Mouse (Mus musculus) natural killer cell, adult 2 months (primary cell): ENCODE measurements around the gene Fmnl1.

Source experiments
- DNase-seq, 2 experiments: peaks; one replicate each; pipeline ENCODE4 v3.0.0; 2022; ENCODE audit warnings: low spot score in 2 of 2

Fmnl1 gene

DNA sequence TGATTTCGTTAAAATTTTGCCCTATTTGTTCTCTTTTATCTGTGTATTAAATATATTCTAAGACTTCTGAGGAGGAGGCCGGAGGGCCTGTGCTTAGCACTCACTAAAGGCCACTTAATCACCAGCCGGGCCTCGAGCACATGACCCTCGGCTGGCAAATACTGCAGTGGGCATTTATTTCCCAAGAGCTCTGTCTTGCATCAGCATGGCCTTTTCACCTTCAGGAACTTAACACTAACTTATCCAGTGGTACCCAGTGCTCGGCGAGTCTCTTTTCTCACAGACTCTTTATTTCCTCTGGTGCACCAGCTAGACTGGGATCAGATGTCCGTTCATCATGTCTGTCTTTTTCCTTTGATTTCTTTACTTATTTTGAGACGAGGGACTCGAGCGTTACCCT lies 10.2 kb upstream of the Fmnl1 start:
- DNase-seq = no peak

DNA sequence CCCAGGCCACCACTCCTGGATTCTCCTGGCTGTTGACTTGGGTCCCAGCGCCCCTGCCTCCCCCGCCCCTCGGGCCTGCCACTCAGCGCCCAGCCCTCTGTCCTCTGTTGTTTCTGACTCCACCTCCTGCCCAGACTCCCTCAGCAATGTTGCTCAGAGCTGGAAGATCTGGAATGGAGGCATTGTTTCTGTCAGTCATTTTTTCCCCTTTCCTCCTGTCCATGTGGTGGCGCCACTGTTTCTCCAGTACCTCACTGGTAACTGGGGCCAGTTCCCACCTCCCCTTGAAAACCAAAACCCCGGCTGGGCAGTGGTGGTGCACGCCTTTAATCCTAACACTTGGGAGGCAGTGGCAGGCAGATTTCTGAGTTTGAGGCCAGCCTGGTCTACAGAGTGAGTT lies 9.5 kb upstream of the Fmnl1 start:
- DNase-seq = no peak

DNA sequence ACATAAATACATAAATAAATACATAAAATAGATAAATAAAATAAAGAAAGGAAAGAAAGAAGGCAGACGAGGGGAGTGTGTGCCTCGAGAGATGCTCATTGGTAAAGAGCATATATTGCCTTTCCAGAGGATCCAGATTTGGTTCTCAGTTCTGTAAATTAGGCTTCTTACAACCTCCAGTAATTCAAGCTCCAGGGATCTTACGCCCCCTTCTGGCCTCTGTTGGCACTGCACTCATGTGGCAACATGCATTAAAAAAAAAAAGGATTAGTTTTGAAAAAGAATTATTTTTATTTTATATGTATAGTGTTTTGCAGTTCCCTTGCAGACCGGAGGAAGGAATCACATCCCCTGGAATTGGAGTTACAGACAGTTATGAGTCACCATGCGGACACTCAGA lies 8.8 kb upstream of the Fmnl1 start:
- DNase-seq = peak; percentile 54 to 70

DNA sequence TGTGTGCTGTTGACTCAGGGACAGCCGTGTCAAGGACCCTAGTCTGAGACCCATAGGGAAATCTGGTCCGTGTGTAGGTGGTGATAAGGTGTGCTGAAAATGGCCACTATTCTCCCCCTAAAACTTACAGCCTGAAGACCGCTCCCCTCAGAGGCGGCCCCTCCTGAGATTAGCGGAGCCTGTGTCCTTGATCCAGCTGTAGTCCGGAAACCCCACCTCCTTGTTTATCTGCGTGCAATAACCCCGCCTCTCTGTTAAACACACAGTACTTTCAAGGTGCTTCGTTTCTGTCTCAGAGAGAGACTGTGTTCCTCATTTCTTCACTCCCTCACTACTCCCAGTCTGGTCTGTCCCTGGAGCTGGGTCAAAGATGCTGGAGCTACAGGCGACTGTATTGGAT lies 6.5 kb upstream of the Fmnl1 start:
- no peak for DNase-seq

DNA sequence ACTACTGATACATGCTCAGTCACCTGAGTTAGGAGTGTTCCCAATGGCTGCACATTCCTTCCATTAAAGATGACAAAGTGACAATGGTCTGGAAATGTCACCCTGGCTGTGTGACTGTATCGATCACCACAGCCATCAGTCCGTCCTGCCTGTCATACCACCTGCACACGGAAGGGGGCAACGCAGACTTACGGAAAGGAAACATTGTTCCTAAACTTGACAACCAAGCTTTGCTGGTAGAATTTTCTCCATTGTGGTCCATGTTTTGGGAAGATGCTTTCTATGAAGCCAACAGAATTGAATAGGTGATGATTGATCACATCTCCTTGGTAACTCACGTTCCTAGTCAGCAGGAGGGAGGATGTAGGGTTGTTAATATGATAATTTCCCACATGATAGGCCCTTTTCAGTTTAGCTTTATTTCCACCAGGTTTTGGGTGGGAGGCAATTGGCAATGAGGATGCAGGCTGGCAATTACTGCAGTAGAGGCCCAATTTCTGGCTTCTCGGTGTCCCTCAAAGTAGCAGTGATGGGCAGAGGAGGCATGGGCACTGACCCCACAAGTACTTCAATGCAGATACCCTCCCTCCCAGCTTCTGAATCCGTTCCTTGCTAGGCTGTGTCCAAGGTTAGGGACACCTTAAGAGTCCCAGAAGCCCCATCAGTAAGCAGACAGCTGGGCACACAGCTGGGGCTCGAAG lies 2.1 kb upstream of the Fmnl1 start:
- peak; percentile 64 to 78 for DNase-seq

DNA sequence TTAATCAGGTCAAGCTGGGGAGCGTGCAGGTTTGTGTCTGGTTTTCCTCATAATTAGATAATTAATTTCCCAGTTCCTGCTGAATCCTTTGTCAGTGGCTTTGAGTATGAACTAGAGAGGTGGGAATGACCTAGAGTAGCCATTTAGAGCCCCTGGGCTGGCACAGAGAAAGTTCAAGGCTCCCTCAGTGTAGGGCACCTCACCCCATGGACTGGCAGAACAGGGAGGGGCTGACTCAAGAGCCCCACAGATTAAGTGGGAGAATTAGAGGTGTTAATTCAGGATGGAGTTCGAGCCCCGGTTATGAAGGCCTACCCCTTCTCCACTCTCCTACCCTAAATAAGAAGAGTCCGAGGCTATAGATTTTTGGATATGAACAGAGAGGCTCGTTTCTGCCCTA lies 1.2 kb upstream of the Fmnl1 start:
- DNase-seq = no peak

DNA sequence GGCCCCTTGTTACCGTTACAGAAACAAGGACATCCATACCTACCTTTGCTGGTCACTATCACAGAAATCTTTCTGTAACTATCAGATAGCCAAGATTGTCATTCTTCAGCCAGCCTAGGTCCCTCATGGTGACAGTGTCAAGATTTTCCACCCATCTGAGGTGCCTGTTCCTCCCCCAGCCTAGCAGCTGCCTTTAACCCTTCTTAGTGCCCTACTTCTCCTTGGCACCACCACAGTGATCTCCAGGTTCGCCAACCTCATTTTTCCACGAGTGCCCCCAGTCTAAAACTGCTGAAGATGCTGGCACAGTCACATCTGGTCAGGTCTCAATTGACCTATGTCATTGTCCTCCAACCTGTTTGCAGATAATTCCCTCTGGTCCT lies 805 bp upstream of the Fmnl1 start:
- DNase-seq = no peak

DNA sequence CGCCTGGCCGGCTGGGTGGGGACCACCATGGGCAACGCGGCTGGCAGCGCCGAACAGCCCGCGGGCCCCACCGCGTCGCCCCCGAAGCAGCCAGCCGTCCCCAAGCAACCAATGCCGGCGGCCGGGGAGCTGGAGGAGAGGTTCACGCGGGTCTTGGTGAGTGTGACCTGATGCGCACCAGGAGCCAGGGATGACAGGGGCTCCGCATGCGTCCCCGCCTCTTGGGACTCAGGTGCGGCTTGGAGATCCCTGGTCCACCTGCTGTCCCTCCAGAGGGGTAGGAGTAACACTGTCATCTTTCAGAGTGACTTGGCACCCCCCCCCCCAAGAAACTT lies 346 bp downstream of the Fmnl1 start:
- no peak for DNase-seq

DNA sequence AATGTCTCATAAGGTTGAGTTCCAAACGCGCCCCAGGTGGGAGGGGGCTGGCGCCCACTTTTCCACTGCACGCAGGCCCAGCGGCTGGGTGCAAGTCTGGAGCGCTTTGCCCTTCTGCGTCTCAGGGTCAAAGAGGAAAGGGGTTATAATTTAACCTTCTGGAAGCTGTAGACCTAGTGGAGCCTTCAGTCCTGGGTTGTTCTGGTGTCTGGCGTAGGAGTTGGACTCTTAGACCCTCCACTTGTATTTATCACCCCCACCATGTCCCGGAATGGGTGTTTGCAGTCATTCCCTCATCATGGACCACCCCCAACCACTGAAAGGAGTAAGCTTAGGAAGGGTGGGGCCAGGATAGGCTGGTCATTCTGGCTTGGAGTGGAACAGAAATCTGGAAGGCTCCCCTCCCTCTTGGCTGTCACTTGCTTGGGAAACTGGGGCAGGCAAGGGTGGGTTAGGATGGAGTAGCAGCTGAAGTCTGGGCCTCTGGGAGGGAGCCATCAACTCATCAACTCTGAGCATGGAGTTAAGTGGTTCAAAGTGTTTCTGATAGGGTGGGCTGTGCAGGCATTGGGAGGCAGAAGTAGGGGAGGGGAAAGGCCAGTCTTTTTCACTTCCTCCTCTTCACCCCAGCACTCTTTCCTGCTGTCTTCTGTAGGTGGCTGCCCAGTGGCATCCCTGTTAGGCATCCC lies 940 bp downstream of the Fmnl1 start:
- DNase-seq = no peak

DNA sequence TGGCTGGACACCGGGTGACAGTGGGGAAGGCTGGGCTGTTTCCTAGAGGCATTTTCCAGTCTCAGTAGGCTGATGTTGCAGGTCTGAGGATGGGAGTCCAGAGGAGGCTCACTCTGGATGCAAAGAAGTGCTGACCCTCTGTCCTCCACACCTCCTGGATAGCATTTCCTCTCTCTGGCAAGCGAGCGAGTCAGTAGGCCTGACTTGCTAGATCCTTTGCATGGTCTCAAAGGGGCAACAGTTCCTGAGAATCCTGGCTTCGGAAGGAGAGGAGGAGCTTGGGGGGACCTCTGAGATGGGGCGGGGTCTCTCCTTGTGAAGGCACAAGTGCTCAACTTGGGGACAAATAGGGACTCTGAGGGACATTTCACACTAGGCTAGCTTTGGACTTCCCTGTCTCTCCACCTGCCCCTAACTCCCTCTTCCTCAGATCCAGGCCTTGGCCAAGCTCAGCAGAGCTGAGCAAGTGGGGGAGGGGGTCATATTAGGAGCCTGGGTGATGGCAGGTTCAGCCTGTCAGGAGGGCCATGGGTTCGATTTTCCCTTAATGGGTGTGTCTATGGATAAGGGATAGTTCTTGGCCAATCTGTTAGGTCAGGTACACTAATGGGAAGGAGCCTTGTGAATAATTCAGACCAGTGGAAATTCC lies 1.6 kb downstream of the Fmnl1 start:
- no peak for DNase-seq

DNA sequence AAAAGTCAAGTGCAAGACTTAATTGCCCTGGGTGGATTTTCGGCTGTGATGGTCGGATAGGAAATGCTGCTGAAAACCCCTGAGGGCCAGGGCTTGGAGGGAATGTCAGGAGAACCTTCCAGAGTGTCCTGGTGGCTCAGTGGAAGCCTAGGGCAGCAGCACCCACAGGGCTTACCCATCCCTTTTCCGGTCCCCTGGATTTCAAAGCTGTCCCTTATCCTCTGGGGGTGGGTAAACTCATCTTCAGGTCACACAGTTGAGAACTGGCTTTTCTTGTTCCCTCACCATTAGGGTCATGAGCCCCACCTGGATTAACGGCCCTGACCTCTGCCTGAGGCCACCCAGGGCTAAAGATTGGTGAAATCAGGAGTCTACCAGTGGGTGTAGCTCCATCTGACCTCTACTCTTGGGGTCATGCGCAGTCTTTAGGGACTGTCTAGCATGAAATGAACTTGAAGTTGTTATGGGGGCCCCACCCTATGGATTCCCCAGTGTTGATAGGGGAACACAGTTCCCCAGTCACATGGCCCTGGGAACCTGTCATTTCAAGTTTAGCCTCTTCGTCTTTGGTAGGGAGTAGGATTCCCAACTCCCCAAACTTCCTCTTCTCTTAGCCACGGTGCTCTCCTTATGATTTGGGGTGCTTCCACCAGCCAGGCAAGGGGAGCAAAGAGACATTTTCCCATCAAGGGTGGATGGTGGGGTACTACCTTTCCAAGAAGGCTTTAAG lies 2.3 kb downstream of the Fmnl1 start:
- no peak for DNase-seq

DNA sequence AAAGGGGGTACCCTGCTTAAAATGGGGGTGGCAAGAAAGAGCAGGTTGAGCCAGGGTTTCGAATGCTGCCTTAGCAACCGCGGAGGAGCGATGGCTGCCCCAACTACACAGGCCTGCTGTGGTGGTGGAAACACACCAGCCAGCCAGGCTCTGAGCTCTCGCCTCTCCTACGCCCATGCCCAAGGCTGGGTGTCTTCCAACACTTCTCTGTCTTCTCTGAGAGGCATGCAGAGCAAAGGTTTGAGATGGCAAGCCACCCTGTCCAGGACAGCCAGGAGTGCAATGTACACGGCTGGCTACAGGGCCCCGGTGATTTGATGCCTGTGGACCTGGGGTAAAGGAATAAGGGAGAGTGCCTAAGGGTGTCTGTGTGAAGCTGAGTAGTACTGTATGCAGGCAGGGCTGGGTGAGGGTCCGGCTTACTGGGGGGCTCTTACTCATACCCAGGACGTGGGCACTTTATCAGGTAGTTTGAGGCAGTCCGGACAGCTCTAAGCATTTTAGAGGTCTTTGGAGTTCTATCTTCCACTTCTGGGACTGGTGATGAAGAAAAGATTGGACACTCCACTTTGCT lies 3.0 kb downstream of the Fmnl1 start:
- DNase-seq = no peak

DNA sequence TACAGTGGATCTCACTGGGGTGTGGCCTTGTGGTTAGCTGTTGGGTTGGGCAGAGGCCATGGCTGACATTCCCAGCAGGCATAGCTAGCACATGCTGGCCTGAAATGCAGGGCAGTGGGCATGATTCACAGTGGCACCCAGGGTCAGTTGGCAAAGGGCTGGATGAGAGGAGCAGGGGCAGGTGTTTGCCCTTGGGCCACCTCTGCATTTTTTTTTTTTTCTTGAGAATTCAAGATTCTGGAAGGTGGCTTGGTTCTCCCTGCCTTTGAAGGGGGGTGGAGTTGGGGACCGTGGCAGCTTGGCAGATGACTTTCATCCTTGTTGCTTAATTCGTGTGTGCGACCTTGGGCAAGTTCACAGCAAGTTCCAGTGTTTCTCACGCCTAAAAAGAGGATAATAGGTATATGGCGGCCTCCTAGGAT lies 3.5 kb downstream of the Fmnl1 start:
- DNase-seq = no peak

DNA sequence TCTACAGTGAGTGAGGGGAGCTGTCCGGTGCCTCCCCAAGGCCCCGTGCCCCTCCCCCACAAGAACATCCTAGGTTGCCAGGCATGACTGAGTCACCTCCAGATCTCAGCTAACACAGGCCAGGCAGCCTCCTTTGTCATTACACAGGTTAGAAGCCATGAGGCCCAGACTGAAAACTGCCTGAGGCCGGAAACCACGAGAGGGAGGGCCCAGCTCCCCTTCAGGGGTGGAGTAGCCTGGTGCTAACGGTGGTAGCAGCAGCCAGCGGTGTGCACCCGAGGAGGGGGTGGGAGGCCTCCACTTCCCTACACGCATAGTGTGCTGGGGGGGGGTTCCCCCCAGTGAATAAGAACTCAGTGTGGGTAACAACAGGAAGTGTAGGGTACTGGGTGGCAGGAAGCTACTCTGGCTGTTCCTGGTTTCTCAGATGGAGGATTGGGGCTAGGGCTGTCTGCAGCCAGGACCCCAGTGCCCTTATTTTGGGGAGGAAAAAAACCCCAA lies 4.0 kb downstream of the Fmnl1 start:
- DNase-seq = peak; percentile 94

DNA sequence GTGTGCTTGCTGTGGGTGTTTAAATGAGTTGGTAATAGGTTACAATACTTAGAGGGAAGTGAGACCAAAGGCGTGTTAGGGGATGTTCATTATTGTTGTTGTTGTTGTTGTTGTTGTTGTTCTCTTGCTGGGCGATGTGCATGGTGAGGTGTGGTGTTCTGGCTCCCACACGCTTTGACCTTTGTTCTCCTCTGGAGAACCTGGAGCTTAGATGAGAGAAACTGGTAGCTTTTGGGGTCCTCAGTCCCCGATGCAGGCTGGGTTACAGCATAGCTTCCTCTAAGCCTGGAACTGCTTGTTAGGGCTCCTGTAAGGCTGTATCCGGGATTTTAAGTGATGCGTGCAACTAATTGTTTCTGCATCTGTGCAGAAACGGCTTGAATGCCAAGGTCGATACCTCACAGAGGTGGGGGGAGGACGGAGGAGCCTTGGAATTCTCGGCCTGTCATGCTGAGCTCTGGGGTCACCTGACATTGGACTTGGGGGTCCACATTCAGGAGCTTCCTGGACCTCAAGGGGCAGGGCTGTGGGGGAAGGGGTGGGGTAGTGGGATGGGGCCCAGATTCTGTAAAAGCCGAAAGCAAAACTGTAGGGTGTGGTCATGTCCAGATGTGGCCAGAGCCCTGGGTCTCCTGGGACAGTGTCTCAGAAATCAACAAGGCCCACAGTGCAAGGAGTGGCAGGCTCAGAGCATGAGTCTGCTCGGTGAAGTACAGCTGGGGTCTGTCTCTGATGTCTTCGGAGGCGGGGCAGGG lies 5.0 kb downstream of the Fmnl1 start:
- no peak for DNase-seq

DNA sequence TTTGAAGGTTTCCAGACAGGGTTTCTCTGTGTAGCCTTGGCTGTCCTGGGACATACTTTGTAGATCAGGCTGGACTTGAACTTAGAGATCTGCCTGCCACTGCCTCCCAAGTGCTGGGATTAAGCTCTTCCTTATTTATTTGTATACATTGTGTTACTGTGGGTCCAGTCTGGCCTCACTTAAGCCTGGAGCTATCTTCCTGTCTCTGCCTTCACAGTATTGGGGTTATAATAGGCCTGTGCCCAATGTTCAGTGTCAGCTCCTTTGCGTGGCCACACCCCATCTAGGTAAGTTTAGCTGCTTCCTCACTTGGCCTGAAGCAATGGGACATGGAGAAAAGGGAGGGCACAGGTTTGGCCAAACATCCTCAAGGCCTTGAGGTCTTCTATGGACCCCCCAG lies 5.6 kb downstream of the Fmnl1 start:
- no peak for DNase-seq

DNA sequence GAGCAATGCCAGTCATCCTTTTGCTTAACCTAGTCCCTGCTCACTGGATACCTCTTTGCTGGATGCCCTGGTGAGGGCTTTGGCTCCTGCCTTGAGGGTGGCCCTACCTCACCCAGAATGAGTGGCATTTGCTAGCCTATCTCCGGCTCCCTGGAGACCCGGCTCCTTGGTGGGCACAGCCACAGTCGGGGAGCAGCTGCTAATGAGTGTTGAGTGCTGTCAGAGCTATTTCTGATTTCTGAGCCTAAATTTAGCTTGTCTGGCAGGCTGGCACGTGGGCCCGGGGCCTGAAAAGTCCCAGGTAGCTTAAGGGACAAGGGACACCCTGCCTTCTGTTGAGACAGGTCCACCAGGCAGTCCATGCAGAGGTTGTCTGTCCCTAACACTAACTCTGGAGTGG lies 6.3 kb downstream of the Fmnl1 start:
- DNase-seq = no peak

DNA sequence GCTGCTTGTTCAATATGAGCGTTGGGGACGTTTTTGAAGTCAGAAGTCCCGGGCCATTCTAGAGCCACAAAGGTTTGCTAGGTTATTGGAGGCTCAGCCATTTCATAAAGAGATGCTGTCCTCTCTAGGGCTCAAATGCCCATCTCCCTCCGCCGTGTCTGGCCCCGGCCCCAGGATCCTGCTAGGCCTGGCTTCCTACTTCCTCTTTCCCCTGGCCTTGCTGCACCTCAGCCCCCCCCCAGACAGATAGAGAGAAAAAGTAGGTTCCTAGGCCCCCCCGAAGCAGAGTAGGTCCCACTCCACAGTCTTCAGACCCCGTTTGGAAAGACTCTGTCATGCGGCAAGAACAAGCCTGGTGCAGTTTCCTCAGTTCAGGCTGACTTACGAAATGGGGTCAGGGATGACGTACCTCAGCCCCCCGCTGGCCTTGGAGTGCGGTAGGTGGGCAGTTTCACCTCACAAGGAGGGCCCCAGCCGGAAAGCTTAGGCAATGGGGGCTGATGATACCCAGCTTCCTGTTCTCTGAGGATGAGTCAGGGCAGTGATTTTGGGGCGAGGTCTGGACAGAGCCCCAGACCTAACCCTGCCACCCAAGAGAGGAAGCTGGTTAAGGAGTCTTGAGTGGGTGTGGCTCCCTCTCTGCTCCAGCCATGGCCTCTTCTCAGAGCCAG lies 7.0 kb downstream of the Fmnl1 start:
- DNase-seq = peak; percentile 74 to 80

DNA sequence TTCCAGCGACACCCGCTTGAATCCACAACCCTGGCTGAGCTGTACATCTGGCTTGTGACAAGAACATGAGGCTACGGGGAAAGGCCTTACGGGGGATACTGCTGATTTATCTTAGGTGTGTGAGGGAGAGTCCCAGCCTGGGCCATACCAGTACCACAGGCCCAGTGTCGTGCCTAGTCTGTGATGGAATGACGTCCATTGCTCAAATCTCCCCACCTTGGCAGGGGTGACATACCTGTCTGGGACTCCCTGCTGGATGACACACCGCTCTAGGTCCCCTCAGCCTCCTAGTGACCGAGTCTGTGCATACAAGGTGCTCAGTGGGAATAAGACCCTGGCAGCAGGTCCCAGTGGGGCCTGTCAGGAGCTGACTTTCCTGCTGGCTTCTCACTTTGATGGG lies 7.8 kb downstream of the Fmnl1 start:
- no peak for DNase-seq

DNA sequence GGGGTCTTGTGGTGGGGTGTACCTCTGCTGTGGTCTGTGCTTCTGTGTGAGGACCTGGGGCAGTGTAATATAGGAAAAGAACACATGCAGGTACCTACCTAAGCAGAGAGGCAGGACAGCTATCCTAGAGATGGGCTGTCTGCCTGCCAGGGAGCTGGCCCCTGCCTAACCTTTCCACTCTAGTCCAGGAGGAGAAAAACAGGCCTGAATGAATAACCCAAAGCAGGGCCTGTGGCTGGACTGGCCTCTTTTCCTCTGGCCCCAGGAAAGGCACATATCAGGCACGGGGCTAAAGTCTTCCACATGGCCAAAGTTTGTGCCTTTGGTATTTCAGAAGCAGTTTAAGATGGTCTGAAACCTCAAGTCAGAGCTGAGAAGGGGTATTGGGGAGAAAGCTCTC lies 9.5 kb downstream of the Fmnl1 start:
- DNase-seq = no peak

DNA sequence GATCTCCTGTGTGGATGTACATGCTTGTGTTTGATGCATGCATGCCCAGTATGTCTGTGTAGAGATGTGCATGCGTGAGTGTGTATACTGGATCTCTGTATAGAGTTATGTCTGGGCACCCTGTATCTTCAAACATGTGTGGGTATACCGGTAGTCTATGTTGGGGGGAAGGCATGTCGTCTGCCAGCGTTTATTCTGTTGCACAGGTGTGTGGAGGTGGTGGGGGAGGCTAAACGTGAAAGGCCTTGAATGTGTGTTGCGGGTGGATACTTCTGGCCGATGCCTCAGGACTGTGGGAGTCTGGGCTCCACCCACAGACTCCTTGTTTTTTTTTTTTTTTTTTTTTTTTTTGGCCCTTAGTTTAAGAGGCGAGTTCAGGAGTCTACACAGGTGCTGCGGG lies 10.4 kb downstream of the Fmnl1 start:
- no peak for DNase-seq
